Mouse (Mus musculus): ENCODE measurements at regions not wholly inside any gene's neighbourhood (a gene's known extent, or its start where the extent isn't known, plus 50 kb on each side); places are given as distances from the start of the nearest gene placed in this dataset.

DNA sequence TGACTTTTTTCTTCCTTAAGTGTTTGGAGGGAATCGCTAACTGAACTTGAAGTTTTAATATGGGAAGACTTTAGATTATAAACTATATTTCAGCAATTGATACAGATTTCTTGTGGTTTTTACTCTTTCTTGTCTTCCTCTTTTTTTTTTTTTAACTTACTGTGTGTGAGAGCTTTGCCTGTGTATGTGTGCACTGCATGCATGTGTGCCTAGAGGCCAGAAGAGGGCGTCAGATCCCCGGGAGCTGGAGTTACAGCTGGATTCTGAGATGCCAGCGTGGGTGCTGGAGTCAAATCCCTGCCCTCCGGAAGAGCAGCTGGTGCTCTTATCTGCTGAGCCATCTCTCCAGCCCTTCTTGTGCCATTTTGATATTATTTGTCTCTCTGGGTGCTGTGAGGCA is 129.6 kb downstream of the Trim33 start:
- DNase-seq, result no peak

DNA sequence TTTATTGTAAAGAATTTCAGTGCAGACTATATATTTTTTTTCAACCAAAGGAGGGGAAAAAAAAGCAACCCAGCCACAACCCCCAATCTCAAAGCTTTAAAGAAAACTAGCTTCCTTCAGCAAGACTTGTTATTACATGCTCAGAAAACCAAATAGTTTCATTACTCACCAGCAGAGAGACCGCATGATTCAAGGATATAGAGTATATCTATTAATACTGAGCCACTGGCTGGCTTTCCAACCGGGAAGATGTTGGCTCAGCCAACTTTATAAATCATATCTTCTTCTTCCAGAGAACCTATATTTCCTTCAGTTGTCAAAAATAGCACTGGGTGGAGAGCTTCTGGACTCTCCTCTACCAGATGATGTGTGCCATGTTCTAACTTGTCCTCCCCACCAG is 133.2 kb downstream of the Trim33 start:
- DNase-seq, result no peak

DNA sequence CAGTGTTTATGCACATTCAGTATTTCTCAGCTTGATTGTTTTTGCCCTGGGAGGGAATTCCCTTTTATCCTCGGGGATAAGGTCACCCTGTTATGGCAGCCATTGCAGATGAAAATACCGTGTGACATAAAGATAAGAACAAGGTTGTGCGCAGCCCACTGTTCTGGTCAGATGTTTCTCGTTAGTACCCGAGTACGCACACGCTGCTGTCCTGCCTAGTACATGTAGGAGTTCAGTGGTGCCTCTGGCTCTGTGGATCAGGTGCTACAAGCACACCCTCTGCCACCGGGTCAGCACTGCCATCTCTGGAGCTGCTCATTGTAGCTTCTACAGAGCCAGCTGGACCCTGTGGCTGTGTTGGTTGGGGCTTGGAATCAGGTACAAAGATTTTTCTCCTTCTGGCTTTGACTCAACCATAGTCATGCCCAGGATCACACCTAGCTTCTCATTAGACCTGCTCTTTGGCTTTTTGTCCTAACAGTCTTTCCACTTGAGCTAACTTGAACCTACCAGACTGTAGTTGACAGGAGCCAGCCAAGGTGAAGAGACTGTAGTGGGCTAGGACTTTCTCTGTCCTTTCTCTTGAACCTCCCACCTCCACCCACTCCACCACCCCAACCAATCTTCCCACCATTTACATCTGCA is 136.1 kb downstream of the Trim33 start:
- no peak for DNase-seq

DNA sequence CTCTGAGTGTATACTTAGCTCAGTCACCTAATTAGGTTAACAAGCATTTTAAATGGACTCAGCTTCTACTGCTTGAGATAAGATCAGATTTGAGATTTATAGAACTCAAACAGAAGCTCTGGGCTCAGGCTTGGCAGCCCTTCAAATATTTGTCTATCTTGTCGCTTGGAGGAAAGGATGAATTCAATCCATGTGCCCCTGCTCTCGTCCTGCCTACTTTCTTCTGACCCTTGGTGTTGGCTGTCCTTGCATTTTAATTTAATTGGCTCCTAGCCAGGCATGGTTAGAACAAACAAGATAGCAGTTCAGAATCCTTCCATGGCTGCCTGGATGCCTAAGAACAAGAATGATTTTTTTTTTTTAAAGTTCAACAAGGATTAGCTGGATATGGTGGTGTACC is 137.2 kb downstream of the Trim33 start:
- no peak for DNase-seq

DNA sequence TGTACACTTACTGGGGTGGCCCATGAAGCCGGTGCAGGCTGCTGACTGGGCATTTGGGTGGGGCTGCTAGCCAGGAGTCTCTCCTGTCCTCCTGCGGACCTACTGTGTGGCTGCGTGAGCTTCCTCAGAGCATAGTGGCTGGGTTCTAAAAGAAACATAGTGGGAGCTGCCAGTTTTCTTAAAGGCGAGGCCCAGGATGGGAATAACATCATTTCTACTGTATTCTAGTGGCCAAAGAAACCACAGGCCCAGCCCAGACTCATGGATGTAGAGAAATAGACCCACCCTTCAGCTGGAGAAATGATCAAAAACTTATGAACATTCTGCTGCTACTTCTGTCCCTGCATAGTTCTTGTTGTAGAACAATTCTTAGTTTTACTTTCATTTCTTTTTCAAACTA is 138.7 kb downstream of the Trim33 start:
- no peak for DNase-seq

DNA sequence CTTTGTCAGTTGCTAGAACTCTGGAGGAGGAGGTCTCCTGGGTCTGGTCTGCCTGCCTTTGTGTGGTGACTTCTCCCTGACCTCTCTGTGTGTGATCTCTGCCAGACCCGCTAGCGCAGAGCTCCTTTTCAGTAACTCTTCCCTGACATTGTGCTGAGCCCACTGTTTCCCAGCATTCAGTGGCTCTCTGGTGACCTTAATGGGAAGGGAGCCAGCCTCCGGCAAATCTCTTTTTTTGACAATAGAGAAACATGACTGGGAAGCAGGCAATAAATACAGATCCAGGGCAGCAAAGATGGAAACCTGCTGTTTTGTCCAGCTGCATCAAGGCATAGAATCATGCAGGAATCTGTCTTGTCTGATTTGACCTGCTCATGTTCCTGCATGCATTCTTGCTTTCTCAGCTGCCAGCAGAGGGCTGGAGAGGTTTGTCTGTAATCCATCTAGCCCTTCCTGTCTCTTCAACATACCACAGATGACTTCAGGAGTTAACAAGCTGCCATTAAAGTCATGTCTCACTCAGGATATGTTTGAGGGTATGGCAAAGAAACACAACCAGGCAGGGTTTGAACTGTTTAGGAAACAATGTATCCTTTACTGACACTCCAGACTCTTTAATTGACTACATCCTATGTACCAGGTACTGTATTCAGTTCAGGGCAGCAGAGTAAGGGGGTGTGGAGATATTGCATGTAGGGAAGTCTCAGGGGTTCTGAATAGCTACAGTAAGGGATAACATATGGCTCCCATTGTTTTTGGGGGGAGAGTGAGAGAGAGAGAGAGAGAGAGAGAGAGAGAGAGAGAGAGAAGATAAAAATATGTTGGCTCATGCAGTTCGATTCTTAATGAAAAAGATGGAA is 140.9 kb downstream of the Trim33 start:
- peak; percentile 49 to 50 for DNase-seq

DNA sequence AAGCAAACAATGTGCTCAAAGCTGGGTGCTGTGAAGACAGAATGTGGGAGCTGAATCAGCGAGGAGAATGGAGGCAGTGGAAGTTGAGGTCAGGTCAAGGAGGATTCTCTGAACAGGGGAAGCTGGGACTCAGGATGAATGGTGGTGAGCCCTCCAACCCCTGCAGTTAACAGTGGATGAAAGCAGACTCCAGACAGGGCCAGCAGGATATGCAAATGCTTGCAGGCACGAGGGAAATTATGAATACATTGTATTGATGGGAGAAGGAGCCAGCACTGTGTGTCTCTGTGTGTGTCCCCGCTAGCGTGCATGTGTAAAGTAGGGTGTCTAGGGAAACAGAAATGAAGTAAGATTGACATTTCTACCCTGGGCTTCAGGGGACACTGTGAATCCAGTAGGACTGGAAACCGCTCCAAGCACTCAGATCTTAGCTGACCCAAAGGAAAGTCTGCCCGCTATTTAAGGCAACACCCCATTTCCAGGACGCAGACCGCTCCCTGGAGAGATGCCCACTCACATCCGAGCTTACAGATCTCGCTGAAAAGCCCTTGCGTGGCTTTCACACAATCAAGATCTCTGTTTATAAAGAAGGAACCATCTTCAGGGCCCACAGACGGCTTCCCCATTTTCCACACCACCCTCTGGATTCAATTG is 141.7 kb downstream of the Trim33 start:
- peak in 1 of 2 experiments; percentile 47 for DNase-seq

DNA sequence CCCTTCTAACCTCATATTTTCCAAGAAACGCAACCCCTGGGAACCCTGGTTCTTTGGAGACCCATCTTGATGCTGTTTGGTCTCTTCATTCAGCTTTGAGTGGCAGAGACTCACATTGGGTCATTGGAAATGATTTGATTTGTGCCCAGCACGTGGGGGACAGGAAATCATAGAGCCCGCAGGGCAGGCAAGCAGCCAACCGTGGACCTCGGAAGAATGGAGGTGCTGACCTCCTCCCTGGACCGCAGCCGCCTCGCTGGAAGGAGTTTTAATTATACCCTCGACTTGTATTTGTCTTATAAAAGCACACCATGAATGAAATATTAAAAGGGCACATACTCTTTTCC is 142.2 kb downstream of the Trim33 start:
- DNase-seq, result peak; percentile 58 to 65

DNA sequence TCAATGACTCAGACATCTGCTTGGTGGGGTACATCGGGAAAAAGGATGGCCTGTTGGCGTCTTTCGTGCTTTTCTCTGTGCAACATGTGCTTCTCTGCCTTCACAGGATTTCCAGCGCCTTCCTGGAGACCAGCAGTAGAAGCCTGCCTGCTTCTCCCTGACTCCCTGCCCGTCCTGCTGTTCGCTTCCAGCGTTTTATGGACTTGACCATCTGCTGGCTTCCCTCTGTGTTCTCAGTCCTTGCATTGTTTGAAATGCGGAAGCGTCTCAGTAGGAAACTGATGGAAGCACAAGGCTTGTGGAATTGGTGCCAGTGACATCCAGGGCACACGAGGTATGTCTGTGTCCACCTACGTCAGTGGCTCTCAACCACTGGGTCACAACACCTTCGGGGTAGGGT is 143.7 kb downstream of the Trim33 start:
- DNase-seq, result peak; percentile 41 to 67

DNA sequence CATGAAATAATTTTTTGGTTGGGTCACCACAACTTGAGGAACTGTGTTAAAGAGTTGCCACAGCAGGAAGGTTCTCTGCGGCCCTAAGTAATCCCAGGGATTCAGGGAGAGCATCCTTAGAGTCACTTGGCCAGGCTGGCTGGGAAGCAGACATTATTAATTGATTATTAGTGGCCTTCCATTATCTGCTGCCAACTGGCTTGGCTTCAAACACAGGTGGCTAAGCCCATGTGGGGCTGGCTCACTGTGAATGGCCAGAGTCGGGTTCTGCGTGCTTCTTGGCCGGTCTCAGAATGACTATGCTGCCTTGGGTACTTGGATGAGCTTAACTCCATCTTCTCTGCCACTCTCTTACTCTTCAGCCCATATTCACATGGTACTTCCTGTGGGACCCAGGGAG is 144.2 kb downstream of the Trim33 start:
- DNase-seq, result peak; percentile 64 to 72

DNA sequence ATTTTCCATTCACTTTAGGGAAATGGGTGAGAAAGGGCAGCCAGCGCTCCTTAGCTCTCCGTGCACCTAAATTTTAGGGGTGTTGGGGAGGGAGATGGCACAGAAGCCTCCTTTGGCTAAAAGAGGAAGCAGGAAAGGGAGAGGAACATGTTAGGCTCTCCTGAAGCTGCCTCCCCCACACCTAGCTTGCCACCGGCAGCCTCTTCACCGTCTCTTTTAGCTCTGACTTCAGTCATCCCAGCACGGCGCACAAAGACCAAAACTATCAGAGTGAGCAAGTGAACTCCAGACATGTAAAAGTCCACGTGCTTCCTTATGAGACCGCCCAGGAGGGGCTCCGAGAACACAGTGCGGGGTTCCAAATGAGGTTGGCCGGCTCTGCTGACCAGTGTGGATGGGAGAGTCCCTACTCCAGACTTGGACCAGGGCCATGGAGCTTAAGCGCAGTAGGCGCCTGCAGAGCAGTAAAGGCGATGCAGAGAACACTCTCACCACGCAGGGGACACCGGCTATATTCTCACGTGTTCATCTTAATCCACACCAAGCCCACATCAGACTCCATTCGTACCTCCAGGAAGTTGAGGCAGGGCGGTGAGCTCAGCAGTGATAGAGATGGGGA is 146.8 kb downstream of the Trim33 start:
- no peak for DNase-seq

DNA sequence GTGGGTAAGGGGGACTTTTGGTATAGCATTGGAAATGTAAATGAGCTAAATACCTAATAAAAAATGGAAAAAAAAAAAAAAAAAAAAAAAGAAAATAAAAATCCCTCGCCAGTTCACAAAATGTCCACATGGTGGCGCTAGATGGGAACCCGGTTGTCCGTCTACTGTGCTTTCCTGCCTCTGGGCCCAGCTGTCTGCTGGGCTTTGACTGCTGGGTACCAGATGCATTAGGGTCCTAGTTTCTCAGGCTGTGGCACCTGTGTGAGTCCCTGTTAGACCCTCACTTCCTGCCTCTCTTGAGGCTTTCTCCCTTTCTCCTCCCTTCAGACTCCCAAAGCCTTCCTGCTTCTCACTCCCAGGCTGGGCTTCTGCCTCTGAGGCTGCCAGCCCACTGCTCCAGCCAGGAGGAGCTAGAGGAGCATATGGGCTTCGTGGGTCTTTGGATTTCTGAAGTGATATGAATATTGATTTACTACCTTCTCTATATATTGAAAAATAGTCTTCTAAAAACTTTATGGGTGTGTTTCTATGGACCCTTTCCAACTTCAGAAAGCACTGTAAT is 145.7 kb upstream of the Syt6 start:
- peak; percentile 53 to 69 for DNase-seq

DNA sequence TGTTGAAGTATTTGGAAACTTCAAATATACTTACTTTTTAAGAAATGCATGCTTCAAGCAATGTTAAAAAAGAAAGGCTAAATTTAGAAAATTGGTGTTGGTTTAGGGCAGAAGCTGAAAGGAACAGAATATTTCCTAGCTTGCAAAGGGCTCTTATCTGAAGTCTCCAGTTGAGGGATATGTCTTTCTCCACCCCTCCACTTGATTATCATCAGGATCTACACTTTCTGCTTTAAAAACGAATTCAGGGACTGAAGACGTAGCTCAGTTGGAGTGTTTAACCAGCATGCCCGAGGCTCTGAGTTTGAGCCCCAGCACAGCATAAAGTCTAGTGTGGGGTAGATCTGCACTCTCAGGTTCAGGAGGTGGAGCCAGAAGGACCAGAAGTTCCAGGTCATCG is 144.9 kb upstream of the Syt6 start:
- DNase-seq, result no peak

DNA sequence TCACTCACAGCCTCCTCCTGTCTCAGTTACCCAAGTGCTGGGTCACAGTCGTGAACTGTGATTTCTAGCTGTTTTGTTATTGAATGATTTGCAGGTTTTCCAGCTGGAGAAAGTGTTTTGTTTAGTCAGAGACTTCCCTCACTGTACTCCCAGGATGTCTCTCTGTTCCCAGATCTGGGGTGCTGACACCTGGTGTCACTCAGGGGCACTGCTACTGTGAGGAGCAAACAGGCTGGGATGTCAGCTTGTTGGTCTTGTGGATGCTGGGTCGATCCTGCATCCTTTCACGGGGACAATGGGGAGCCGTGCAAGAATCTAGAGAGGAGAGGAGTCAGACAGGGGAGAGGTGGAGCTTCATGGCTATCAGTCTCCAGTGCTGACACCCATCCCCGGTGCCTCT is 142.8 kb upstream of the Syt6 start:
- DNase-seq, result no peak

DNA sequence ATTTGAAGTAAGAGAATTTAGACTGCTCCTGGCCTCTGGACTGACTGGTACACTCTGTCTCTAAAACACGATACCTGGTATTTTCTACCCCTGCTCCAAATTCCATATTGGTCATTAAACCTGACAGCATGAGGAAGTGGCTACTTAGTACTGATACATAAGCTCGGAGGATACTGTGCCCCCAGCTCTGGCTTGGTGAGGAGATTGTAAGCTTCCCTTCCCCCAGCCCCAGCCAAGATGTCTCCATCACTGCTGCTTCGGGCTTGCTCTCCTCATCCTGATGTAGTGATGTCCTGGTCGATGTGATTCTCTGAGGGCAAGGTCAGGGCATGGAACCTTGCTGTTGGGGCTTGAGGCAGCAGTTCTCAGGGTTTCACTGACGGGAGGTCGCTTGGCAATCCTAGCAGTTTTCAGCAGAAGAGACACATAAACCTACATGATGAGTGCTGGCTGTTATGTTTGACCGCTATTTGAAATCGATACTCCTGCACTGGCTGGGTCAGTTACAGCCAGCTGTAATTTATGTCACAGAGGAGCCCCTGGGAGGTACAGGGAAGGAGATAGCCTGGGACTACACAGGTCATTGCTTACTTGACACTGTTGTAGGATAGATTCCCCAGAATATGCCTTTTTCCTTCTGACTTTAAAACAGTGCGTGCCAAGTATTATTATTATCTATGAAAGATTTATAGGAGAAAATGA is 138.0 kb upstream of the Syt6 start:
- no peak for DNase-seq

DNA sequence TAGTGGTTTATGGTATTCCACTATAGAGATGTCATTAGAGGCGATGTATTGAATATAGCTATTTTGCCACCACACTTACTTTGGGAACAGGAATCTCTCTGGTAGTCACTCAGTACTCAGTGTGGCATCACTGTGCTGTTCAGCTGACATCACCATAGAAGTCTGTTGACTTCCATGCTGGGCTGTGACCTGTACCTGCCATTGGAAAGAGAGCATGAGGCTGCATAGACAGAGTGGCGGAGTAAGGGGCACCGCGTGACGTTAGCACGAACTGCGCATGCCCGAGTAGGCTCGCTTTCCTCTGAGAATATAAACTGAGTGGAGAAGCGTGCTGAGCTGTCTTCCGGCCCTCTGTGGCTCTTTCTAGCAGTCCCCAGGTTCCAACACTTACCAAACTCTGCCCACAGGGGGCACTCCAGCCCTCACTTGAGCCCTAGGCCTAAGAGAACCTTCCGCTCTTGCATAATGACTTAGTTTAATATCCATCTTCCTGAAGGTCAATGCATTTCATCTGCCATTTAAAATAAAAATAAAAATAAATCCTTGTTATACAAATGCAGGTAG is 136.2 kb upstream of the Syt6 start:
- DNase-seq, result peak; percentile 80 to 82

DNA sequence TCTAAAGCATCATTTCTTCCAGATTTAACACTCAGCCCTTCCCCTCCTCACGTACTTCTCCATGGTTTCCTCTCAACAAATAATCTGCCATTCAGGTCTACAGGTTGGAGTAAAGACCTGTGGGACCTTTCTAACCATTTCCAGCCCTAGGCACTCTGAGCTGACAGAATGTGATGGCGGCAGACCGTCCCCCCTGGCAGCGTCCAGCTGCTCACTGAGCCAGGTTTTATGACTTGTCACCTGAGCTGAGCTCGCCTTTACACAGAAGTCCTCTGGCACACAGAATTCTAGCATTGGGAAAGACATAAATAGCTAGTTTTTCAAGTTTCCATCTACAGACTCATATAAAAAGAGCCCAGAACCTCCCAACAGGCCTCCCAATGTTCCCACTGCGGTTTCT is 131.8 kb upstream of the Syt6 start:
- DNase-seq, result no peak

DNA sequence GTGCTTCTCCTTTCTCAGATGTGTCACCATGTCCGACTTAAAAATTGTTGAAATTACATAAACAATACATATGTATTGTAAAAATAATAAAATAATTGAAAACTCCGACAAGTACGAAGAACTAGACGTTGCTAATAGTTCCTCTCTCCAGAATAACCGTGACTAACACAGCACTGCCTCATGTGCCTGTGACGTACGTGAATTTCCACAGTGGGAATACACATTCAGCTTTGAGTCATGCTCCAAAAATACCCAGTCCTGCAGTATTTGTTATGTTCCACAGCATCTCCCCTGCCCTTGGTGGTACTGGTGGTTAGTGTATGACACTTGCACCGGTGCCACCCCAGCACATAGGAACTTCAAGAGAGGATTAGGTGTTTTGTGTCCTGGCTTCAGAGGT is 129.2 kb upstream of the Syt6 start:
- no peak for DNase-seq

DNA sequence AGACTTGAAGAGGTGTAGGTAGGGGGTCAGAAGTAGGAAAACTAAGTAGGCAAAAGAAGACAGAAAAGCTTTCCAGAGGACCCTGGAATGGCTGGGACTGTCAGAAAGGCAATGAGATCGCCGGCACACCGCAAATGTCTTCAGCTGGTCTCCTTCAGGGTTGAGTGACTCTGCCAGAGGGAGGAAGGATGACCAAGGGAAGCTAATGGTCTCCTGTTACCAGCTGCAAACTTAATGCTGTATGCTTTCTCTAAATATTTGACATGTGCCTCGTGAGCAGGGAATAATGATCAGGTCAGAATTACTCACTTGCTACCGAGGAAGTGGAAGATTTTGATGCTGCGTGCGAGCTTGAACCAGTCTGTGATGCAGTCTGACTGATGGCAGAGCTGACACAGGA is 125.2 kb upstream of the Syt6 start:
- no peak for DNase-seq

DNA sequence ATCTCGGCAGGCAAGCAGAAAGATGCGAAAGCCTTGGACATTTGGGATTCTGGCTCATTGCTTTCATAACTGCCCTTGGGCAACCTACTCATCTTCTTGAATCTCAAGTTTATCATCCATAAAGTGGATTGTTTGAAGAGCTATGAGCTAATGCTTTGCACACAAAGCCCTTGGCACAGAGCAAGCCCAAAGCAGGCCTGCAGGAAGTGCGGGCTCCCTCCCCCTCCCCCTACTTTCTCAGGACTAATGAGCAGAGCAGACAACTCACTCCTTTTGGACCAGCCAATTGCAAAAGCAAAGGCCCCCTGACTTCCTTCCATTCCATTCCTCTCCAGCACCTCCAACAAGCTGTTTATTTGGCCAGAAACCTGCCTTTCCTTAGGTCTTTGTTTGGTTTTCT is 123.1 kb upstream of the Syt6 start:
- DNase-seq, result peak in 1 of 2 experiments; percentile 21

DNA sequence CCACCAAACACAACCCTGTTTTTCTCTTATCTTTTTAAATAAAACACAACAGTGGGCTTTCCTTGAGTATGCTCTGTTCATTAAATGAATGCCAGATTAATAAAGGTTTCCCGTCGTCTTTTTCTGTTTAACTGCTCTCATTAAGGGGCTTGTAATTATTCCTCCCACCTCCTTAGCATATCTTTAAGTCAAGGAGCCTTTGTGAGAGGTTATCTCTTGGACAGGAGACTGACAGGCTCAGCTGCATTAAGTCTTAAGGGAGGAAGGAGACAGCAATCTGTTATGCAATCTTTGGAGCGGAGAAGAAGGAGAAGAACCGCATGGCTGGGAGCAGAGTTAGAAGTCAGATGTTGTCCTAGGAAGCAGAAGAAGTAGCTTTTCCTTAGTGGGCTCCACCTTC is 111.3 kb upstream of the Syt6 start:
- DNase-seq, result no peak

DNA sequence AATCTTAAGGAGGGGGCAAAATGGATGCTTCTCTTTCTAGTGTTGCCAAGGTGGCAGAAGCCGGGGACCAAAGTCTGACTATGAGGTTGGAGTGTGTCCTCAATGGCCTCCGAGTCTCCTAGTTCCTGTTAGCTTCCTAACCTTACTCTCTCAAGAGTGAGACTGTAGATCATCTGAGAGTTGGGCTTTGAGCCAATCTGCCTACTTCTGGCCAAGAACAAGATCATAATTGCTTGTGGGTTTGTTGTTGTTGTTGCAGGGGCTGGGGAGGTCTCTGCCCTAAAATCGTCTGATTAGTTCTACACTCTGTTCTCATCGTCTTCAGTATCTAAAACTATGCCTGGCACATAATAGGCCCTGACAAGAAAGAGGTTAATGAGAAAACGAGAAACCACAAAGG is 110.8 kb upstream of the Syt6 start:
- DNase-seq, result peak in 1 of 2 experiments; percentile 38

All from cerebellum, postnatal 10 days (tissue).